Mouse (Mus musculus): ENCODE measurements around the gene Dpp10.

The Dpp10 gene

GRCm38 (mm10) chr1:123919606-123920005 is 125.8 kb downstream of the Dpp10 start:
- DNase-seq (ENCODE audit: low spot score in 2 of 2), result no peak

DNA sequence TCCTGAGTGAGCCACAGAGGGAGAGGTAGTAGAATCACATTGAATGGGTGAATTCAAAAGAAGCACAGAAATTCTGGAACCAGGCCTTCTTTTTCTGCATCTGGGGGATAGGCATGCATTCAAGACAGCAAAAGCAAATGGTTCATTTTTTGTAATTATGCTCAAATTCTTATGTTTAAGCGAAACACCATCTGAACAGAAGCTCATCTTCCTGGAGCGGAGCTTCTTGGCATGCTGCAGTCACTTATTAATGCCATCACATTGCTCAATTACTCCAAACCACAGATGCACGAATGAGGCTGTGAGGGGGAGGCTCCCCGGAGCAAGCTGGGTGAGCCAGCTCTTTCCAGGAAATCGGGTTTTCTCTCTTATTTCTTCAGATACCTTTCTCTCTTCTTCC is 142.7 kb downstream of the Dpp10 start:
- DNase-seq (ENCODE audit: low spot score in 2 of 2), result no peak

GRCm38 (mm10) chr1:123901218-123901617 is 144.1 kb downstream of the Dpp10 start:
- DNase-seq (ENCODE audit: low spot score in 2 of 2), result no peak

DNA sequence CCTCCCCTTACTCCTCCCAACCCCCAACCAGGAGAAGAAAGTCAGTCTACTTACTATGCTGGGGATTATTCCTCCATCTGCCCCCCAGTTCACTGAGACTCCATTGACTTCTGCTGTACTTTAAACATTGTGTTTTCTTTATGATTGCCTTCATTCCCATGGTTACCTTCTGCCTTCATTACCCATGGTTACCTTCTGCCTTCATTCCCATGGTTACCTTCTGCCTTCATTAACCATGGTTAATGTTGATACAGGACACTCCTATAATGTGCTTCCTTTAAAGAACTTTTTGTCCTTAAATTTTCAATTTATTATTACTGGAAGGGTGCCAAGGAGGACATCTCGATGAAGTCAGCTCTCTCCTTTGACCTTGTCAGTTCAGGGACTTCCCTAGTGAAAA is 158.1 kb downstream of the Dpp10 start:
- DNase-seq (ENCODE audit: low spot score in 2 of 2), result no peak

- no peak for DNase-seq (ENCODE audit: low spot score in 2 of 2)
Measured at GRCm38 (mm10) chr1:123846881-123847280, 198.5 kb downstream of the Dpp10 start.

DNA sequence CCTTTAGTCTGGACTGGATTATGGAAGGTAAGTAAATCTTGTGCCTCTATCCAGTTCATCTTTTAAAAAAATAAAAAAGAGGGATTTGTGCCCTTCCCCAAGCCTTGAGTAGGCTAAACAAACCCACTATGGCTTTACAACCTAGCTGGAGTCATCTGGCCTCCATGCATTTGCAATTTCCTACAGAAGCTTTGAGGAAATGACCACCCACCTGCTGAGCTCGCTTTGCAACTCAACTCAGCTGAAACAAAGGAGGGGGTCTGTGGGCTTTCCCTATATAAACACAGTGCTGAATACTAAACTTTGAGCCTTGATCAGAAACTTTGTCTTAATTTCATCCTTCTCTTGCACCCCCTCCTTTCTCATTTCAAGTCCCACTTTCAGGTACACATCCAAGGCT is 244.2 kb downstream of the Dpp10 start:
- no peak for DNase-seq (ENCODE audit: low spot score in 2 of 2)

DNA sequence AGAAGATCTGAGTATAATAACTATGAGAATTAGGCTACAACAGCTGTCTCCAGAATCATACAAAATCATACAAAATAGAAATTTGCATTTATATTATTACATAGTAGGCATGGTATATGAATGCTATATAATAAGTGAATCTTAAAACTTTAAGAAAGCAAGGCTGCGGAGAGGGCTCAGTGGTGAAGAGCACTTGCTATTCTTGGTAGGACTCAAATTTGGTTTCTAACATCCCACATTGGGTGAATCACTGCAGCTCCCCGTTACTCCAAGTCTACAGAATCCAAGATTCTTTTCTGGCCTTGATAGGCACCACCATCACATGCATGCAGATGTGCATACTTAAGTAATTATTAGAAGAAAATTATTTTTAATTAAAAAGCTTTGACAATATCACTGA is 279.8 kb downstream of the Dpp10 start:
- DNase-seq (ENCODE audit: low spot score in 2 of 2), result no peak

DNA sequence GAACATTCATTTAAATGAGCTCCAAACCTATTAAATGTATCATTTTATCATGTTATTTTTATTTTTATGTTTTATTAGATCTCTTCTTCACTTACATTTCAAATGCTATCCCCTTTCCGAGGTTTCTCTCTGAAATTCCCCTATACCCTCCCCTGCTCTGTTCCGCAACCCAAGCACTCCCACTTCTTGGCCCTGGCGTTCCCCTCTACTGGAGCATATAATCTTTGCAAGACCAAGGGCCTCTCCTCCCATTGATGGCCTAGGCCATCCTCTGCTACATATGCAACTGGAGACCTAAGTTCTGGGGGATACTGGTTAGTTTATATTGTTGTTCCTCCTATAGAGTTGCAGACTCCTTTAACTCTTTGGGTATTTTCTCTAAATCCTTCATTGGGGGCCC is 283.1 kb downstream of the Dpp10 start:
- DNase-seq (ENCODE audit: low spot score in 2 of 2), result no peak

GRCm38 (mm10) chr1:123756055-123756454 is 289.3 kb downstream of the Dpp10 start:
- no peak for DNase-seq (ENCODE audit: low spot score in 2 of 2)

GRCm38 (mm10) chr1:123707292-123707691 is 338.1 kb downstream of the Dpp10 start:
- no peak for DNase-seq (ENCODE audit: low spot score in 2 of 2)

- DNase-seq (ENCODE audit: low spot score in 2 of 2), result no peak
Measured at GRCm38 (mm10) chr1:123658409-123658808, 386.9 kb downstream of the Dpp10 start.

DNA sequence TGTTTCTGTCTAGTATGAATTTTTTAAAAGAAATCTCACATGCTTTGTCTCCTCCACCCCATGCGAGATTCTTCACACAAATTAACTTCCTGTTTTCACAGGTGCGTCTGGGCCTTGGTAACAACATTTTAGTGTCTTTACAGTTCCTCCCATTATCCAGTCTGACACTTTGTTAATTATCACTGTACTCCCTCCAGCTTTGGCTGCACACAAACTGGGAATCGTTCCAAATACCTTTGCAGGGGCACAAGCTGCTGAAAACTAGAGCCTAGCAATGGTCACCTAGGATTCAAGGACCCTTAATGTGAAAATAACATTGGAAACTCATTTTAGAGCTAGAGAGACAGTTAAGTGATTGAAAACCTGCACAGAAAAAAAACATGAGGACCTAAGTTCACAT is 388.8 kb downstream of the Dpp10 start:
- DNase-seq (ENCODE audit: low spot score in 2 of 2), result no peak

GRCm38 (mm10) chr1:123637897-123638296 is 407.5 kb downstream of the Dpp10 start:
- no peak for DNase-seq (ENCODE audit: low spot score in 2 of 2)

- no peak for DNase-seq (ENCODE audit: low spot score in 2 of 2)
Measured at GRCm38 (mm10) chr1:123628268-123628667, 417.1 kb downstream of the Dpp10 start.

DNA sequence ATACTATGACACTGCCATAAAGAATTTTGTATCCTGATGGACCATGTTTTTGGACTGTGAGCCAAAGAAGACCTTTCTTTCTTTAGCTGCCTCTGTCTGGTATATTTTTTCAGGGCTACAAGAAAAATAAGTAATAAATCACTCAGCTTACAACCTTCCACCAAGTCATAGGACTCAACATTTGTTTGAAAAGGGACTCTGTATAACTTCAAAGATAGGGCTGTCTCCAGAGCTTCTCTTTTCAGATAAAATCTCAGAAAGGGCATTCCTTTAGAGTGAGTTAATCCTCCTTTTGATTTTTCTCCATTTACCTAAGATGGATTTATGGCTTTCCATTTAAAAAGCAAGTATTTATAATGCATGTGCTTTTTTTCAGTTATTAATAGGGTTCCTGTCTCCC is 460.5 kb downstream of the Dpp10 start:
- DNase-seq (ENCODE audit: low spot score in 2 of 2), result no peak

DNA sequence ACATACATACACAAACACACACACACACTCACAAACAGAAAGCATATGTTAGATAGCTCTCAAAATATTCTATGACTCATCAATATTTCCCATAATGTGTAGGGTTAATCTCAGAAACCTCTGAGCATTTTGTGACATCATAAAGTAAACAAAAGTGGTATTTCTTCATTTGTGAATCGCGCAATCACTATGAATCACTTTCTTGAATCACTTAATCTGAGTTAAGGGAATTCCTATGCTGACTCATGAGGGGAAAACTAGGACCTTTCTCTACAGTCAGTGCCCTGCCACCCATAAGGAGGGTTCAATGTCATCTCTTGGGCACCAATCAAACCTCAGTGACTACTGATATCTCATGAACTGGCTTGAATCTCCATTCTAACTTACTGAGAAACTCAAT is 465.2 kb downstream of the Dpp10 start:
- no peak for DNase-seq (ENCODE audit: low spot score in 2 of 2)

DNA sequence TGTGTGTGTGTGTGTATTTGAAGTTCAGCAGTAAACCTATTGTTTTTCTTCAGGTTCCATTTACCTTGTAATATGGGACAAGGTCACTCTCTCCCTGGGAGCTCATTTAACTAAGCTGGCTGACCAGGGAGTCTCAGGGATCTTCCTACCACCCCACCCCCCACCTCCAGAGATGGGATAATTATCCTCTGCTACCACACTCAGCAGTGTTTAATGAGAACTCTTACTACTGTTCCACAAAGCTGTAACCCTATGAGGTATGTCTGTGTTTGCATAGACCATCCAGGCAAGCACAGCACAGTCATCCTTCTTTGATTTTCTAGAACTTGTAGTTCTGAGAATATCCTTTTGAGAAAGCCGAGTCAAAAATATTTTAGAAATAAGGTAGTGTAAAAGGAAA is 471.6 kb downstream of the Dpp10 start:
- no peak for DNase-seq (ENCODE audit: low spot score in 2 of 2)

DNA sequence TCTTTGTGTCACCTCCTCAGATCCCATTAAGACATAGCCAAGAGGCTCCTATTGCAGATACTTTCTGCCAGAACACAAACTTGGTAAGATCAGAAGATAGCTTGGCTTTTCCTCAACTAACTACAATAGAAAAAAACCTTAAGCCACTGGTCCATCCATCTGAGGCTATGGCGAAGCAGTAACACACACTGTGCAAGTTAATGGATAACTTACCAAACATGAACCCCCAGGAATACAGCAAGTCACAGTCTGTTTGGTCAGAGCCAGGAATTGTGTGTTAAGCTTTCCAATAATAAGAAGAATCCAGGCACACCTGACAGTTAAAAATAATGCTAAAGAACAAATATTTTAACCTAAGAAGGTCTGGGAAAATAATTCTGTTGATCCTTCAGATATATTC is 502.9 kb downstream of the Dpp10 start:
- no peak for DNase-seq (ENCODE audit: low spot score in 2 of 2)

DNA sequence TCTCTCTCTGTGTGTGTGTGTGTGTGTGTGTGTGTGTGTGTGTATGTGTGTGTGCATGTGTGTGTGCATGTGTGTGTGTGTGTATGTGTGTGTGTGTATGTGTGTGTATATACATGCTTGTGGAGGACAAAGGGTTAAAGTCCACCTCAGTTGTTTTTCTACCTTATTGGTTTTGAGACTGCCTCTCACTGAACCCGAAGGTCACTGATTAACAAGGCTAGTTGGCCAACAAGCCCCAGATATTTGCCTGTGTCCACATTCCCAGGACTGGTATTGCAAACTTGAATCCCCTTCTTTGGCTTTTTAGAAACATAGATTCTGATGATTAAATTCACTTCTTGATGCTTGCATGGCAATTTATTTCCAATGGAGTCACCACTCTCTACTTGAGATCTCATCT is 577.6 kb downstream of the Dpp10 start:
- DNase-seq (ENCODE audit: low spot score in 2 of 2), result no peak

DNA sequence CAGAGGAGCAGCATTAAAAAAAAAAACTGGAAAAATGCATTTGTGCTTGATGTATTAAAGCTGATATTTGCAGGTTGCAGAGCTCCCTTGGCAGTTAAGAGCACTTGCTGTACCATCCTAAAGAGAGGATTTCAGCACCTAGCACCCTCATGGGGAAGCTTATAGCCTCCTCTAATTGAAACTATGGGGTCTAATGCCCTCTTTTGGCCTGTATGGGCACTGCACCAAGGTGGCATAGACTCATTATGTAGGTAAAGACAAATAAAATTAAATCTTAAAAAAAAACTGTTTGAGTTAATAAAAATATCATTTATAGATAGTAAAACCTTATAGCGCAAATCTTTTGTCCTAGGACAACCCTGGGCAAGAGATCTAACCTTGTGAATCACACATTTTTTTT is 631.2 kb downstream of the Dpp10 start:
- DNase-seq (ENCODE audit: low spot score in 2 of 2), result no peak

DNA sequence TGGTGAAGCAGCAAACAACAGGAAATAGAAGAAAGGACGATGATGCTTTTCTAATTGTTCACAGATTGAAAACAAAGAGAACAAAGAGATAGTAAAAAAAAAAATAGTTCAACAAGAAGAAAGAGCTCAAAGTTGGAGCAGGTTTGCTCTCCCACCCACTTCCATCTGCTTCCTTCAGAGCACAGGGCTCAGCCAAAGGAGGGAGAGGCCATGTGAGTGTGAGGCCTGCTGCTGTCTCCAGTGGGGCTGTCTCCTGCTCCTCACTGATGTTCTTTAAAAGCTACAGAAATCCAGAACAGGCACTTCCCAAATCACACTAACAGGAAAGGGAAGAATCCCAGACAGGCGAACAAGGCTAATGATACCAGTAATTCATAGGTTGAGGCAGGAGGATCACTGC is 694.1 kb downstream of the Dpp10 start:
- no peak for DNase-seq (ENCODE audit: low spot score in 2 of 2)

- no peak for DNase-seq (ENCODE audit: low spot score in 2 of 2)
Measured at GRCm38 (mm10) chr1:123337877-123338276, 707.5 kb downstream of the Dpp10 start.

DNA sequence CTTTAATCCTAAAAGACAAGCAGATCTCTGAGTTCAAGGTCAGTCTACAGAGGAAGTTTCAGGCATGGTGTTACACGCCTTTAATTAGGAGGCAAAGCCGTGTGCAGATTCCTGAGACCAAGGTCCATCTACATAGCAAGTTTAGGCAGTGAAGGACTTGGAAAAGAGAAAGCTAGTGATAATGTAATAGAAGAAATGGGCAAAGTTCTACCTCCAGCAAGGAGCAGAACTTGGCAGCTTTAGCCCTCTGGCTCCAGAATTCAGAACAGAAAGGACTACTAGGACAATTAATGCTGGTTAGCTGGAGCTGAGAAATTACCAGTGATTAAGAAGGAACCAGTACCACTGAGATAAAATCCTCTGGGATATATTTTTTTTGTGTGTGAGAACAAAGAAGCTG is 728.5 kb downstream of the Dpp10 start:
- DNase-seq (ENCODE audit: low spot score in 2 of 2), result no peak

All from spleen, postnatal 36 days (tissue).